Mouse (Mus musculus): Measurements from ENCODE around the gene Zfp575. TPM values are rescaled to one million over a fixed set of nuclear protein-coding genes. Genes with fewer than 3 reads are reported as not detected.

Zfp575 gene
- 3.1 and 3.6 TPM in 2 replicates for polyA plus RNA-seq (2014; fragmentation: Nextera tagmentation; extraction: Ambion mirVana)

- 6% methylated on average over 29 of the region's 30 CpGs for WGBS
- Histone ChIP-seq H3K9me3 (ENCODE audit: control insufficient read depth, low read length) (0 out of 2 replicates have a peak, but pooled peaks cover 4% of the 10 kb centered on the region), H3K4me1 (replicated peaks; ENCODE audit: control insufficient read depth, insufficient read depth, low read length) (no peaks in the 10 kb centered on the region; the same call in 1 of the 2 replicates), H3K27me3 (replicated peaks; ENCODE audit: control insufficient read depth, insufficient read depth, low read length) (peaks cover 22% of the 10 kb centered on the region), H3K36me3 (ENCODE audit: control insufficient read depth, insufficient read depth, low read length) (no peaks in the 10 kb centered on the region), H3K4me3 (ENCODE audit: low read depth, low read length) (peak within 1 kb of the TSS; percentile 55), H3K27ac (ENCODE audit: low read depth) (peak within 1 kb of the TSS; percentile 27; the same call in 1 of the 2 replicates), H3K9ac (ENCODE audit: low read length) (peak within 1 kb of the TSS; percentile 58), H3K4me2 (ENCODE audit: low read length) (peak within 1 kb of the TSS; percentile 76)
- ATAC-seq (replicated peaks; ENCODE audit: low FRiP score, low TSS enrichment, low read depth) (peak; percentile 44), DNase-seq (ENCODE audit: low spot score) (peak; percentile 84)
These were observed at the start of gene Zfp575, which contains the start of gene Ethe1 for GRCm38 (mm10) chr7:24587330-24588105. Gene Zfp575 (minus strand): TSS chr7:24587641. Gene Ethe1 (plus strand): TSS chr7:24587543.

- no peaks in the 10 kb centered on the region for H3K36me3 ChIP-seq (ENCODE audit: control insufficient read depth, insufficient read depth, low read length)
- H3K4me3 ChIP-seq (ENCODE audit: low read depth, low read length): no peak overlapping the region
- H3K9me3 ChIP-seq (ENCODE audit: control insufficient read depth, low read length): peaks cover 6% of the 10 kb centered on the region; the same call in 1 of the 2 replicates
- DNase-seq (ENCODE audit: low spot score): no peak
- peak overlapping the region; percentile 25; the same call in 1 of the 2 replicates for H3K4me2 ChIP-seq (ENCODE audit: low read length)
- no peak overlapping the region for H3K27ac ChIP-seq (ENCODE audit: low read depth)
- peaks cover 60% of the 10 kb centered on the region for H3K27me3 ChIP-seq (replicated peaks; ENCODE audit: control insufficient read depth, insufficient read depth, low read length)
- peak; percentile 57 for ATAC-seq (replicated peaks; ENCODE audit: low FRiP score, low TSS enrichment, low read depth)
- H3K9ac ChIP-seq (ENCODE audit: low read length): no peak overlapping the region
- 0 out of 2 replicates have a peak, but pooled peaks cover 3% of the 10 kb centered on the region for H3K4me1 ChIP-seq (replicated peaks; ENCODE audit: control insufficient read depth, insufficient read depth, low read length)
- 4% methylated on average over 17 of the region's 18 CpGs for WGBS
These were observed 49.6 kb upstream of the Zfp575 start for GRCm38 (mm10) chr7:24637046-24637445.

- Histone ChIP-seq H3K4me3 (ENCODE audit: low read depth, low read length) (0 out of 2 replicates have a peak within 1 kb of the TSS, but pooled peaks have one; percentile 41), H3K36me3 (ENCODE audit: control insufficient read depth, insufficient read depth, low read length) (no peaks in the 10 kb centered on the region), H3K9me3 (ENCODE audit: control insufficient read depth, low read length) (peaks cover 6% of the 10 kb centered on the region; the same call in 1 of the 2 replicates), H3K4me1 (replicated peaks; ENCODE audit: control insufficient read depth, insufficient read depth, low read length) (0 out of 2 replicates have a peak, but pooled peaks cover 3% of the 10 kb centered on the region), H3K27ac (ENCODE audit: low read depth) (no peak within 1 kb of the TSS), H3K9ac (ENCODE audit: low read length) (no peak within 1 kb of the TSS), H3K27me3 (replicated peaks; ENCODE audit: control insufficient read depth, insufficient read depth, low read length) (peaks cover 56% of the 10 kb centered on the region), H3K4me2 (ENCODE audit: low read length) (peak within 1 kb of the TSS; percentile 80; the same call in 1 of the 2 replicates)
- no peak for DNase-seq (ENCODE audit: low spot score)
- ATAC-seq (replicated peaks; ENCODE audit: low FRiP score, low TSS enrichment, low read depth): no peak
- 22% methylated on average over 15 of the region's 15 CpGs for WGBS
These were observed 48.8 kb upstream of the Zfp575 start, which contains the start of gene Lypd3 for GRCm38 (mm10) chr7:24636264-24636663. Gene Lypd3 (plus strand): TSS chr7:24636550.

GRCm38 (mm10) chr7:24630116-24630880 is 42.9 kb upstream of the Zfp575 start:
- 74% methylated on average over 10 of the region's 10 CpGs for WGBS
- no peak overlapping the region for H3K9ac ChIP-seq (ENCODE audit: low read length)

GRCm38 (mm10) chr7:24629672-24630071 is 42.2 kb upstream of the Zfp575 start:
- 0 out of 2 replicates have a peak, but pooled peaks cover 7% of the 10 kb centered on the region for H3K4me1 ChIP-seq (replicated peaks; ENCODE audit: control insufficient read depth, insufficient read depth, low read length)
- H3K9me3 ChIP-seq (ENCODE audit: control insufficient read depth, low read length): peaks cover 6% of the 10 kb centered on the region; the same call in 1 of the 2 replicates
- H3K9ac ChIP-seq (ENCODE audit: low read length): no peak overlapping the region
- ATAC-seq (replicated peaks; ENCODE audit: low FRiP score, low TSS enrichment, low read depth): no peak
- H3K27me3 ChIP-seq (replicated peaks; ENCODE audit: control insufficient read depth, insufficient read depth, low read length): no peaks in the 10 kb centered on the region
- H3K27ac ChIP-seq (ENCODE audit: low read depth): peak overlapping the region; percentile 57; the same call in 1 of the 2 replicates
- peak overlapping the region; percentile 58; the same call in 1 of the 2 replicates for H3K4me2 ChIP-seq (ENCODE audit: low read length)
- DNase-seq (ENCODE audit: low spot score): no peak
- H3K36me3 ChIP-seq (ENCODE audit: control insufficient read depth, insufficient read depth, low read length): no peaks in the 10 kb centered on the region
- 71% methylated on average over 4 of the region's 4 CpGs for WGBS
- H3K4me3 ChIP-seq (ENCODE audit: low read depth, low read length): no peak overlapping the region

More at GRCm38 (mm10) chr7:24630116-24630880, 42.9 kb upstream of the Zfp575 start:
- Histone ChIP-seq H3K4me3 (ENCODE audit: low read depth, low read length) (no peak overlapping the region), H3K27ac (ENCODE audit: low read depth) (no peak overlapping the region), H3K4me2 (ENCODE audit: low read length) (no peak overlapping the region), H3K4me1 (replicated peaks; ENCODE audit: control insufficient read depth, insufficient read depth, low read length) (0 out of 2 replicates have a peak, but pooled peaks cover 7% of the 10 kb centered on the region), H3K36me3 (ENCODE audit: control insufficient read depth, insufficient read depth, low read length) (no peaks in the 10 kb centered on the region), H3K9me3 (ENCODE audit: control insufficient read depth, low read length) (peaks cover 6% of the 10 kb centered on the region; the same call in 1 of the 2 replicates), H3K27me3 (replicated peaks; ENCODE audit: control insufficient read depth, insufficient read depth, low read length) (peaks cover under 1% of the 10 kb centered on the region; the same call in 1 of the 2 replicates)
- DNase-seq (ENCODE audit: low spot score) (no peak), ATAC-seq (replicated peaks; ENCODE audit: low FRiP score, low TSS enrichment, low read depth) (no peak)

- WGBS: 7% methylated on average over 33 of the region's 33 CpGs
- Histone ChIP-seq H3K4me3 (ENCODE audit: low read depth, low read length) (peak overlapping the region; percentile 29), H3K9ac (ENCODE audit: low read length) (peak overlapping the region; percentile 43), H3K36me3 (ENCODE audit: control insufficient read depth, insufficient read depth, low read length) (0 out of 2 replicates have a peak, but pooled peaks cover 4% of the 10 kb centered on the region), H3K4me2 (ENCODE audit: low read length) (peak overlapping the region; percentile 58), H3K27ac (ENCODE audit: low read depth) (peak overlapping the region; percentile 57), H3K4me1 (replicated peaks; ENCODE audit: control insufficient read depth, insufficient read depth, low read length) (0 out of 2 replicates have a peak, but pooled peaks cover 7% of the 10 kb centered on the region), H3K27me3 (replicated peaks; ENCODE audit: control insufficient read depth, insufficient read depth, low read length) (no peaks in the 10 kb centered on the region), H3K9me3 (ENCODE audit: control insufficient read depth, low read length) (peaks cover 6% of the 10 kb centered on the region; the same call in 1 of the 2 replicates)
- DNase-seq (ENCODE audit: low spot score) (peak; percentile 90), ATAC-seq (replicated peaks; ENCODE audit: low FRiP score, low TSS enrichment, low read depth) (peak; percentile 86)
These were observed 41.5 kb upstream of the Zfp575 start for GRCm38 (mm10) chr7:24628685-24629610.

GRCm38 (mm10) chr7:24622967-24623366 is 35.5 kb upstream of the Zfp575 start:
- Histone ChIP-seq H3K9ac (ENCODE audit: low read length) (no peak overlapping the region), H3K27me3 (replicated peaks; ENCODE audit: control insufficient read depth, insufficient read depth, low read length) (no peaks in the 10 kb centered on the region), H3K9me3 (ENCODE audit: control insufficient read depth, low read length) (no peaks in the 10 kb centered on the region), H3K4me2 (ENCODE audit: low read length) (no peak overlapping the region), H3K4me3 (ENCODE audit: low read depth, low read length) (no peak overlapping the region), H3K36me3 (ENCODE audit: control insufficient read depth, insufficient read depth, low read length) (0 out of 2 replicates have a peak, but pooled peaks cover 4% of the 10 kb centered on the region), H3K27ac (ENCODE audit: low read depth) (no peak overlapping the region), H3K4me1 (replicated peaks; ENCODE audit: control insufficient read depth, insufficient read depth, low read length) (no peaks in the 10 kb centered on the region)
- DNase-seq (ENCODE audit: low spot score) (no peak), ATAC-seq (replicated peaks; ENCODE audit: low FRiP score, low TSS enrichment, low read depth) (no peak)
- 83% methylated on average over 6 of the region's 6 CpGs for WGBS
